Mouse (Mus musculus) liver, embryonic 13.5 days (tissue): ENCODE measurements around the gene Itga9. TPM values are rescaled to one million over a fixed set of nuclear protein-coding genes. Genes with fewer than 3 reads are reported as not detected.

Experiments used
- ATAC-seq: fragments of 200-750 bp; cut with Nextera tagmentation; 2 replicates; pipeline ENCODE4 v1.8.0; 2017; ENCODE audit warnings: low read depth, mild to moderate bottlenecking, moderate number of reproducible peaks, moderate library complexity
- DNase-seq: peaks from one replicate; pipeline ENCODE4 v3.0.0; 2022
- H3K27ac ChIP-seq: fragments of 300-500 bp; sonication (generic); 2 replicates; pipeline ENCODE4 v1.5.1; 2015; ENCODE audit warnings: moderate library complexity, mild to moderate bottlenecking, inconsistent platforms
- H3K27me3 ChIP-seq: fragments of 300-500 bp; sonication (generic); 2 replicates; pipeline ENCODE4 v1.6.1; 2015; ENCODE audit warnings: mild to moderate bottlenecking, inconsistent platforms
- H3K36me3 ChIP-seq: fragments of 300-500 bp; sonication (generic); 2 replicates; pipeline ENCODE4 v1.6.1; 2015; ENCODE audit warnings: mild to moderate bottlenecking, inconsistent platforms
- H3K4me1 ChIP-seq: fragments of 300-500 bp; sonication (generic); replicated peaks from 2 replicates; pipeline ENCODE4 v1.6.1; 2015; ENCODE audit warnings: inconsistent platforms
- H3K4me2 ChIP-seq: fragments of 300-500 bp; sonication (generic); 2 replicates; pipeline ENCODE4 v1.6.1; 2015; ENCODE audit warnings: inconsistent platforms, mild to moderate bottlenecking, moderate library complexity
- H3K4me3 ChIP-seq: fragments of 300-500 bp; sonication (generic); replicated peaks from 2 replicates; pipeline ENCODE4 v1.5.1; 2015; ENCODE audit warnings: mild to moderate bottlenecking, inconsistent platforms
- H3K9ac ChIP-seq: fragments of 300-500 bp; sonication (generic); 2 replicates; pipeline ENCODE4 v1.6.1; 2015; ENCODE audit warnings: mild to moderate bottlenecking, inconsistent platforms
- H3K9me3 ChIP-seq: fragments of 300-500 bp; sonication (generic); replicated peaks from 2 replicates; pipeline ENCODE4 v1.6.1; 2016; ENCODE audit warnings: inconsistent platforms
- WGBS: fragments of 180-500 bp; shearing (Covaris S2); methylation state at CpG from one replicate; pipeline ENCODE4 v1.1.7; 2015; ENCODE audit not compliant: insufficient replicate concordance; 5-methylcytosine and 5-hydroxymethylcytosine counted together
- polyA plus RNA-seq: library from polyadenylated mRNA; unstranded; fragments of >200 nt; fragmentation: Nextera tagmentation; extraction: Ambion mirVana; gene quantifications from 2 replicates; pipeline ENCODE4 v1.2.1, GENCODE M21; 2015

Gene Itga9
- polyA plus RNA-seq, 1 experiment from 2014 or later = 2.2 TPM

GRCm38 (mm10) chr9:118833413-118833812, 226.9 kb downstream of the Itga9 start:
- Histone ChIP-seq H3K27ac (no peak overlapping the region), H3K4me2 (no peak overlapping the region), H3K4me3 (no peak overlapping the region), H3K27me3 (no peaks in the 10 kb centered on the region), H3K36me3 (no peaks in the 10 kb centered on the region), H3K9ac (no peak overlapping the region), H3K4me1 (no peaks in the 10 kb centered on the region), H3K9me3 (no peaks in the 10 kb centered on the region)
- WGBS = 65% methylated on average over 8 of the region's 8 CpGs
- ATAC-seq (no peak), DNase-seq (no peak)

- no peak overlapping the region for H3K9ac ChIP-seq
- no peaks in the 10 kb centered on the region for H3K9me3 ChIP-seq
- H3K4me1 ChIP-seq = no peaks in the 10 kb centered on the region
- 41% methylated on average over 7 of the region's 7 CpGs for WGBS
- H3K36me3 ChIP-seq = no peaks in the 10 kb centered on the region
- H3K4me2 ChIP-seq = no peak overlapping the region
- H3K4me3 ChIP-seq = no peak overlapping the region
- DNase-seq (no peak), ATAC-seq (no peak)
- H3K27ac ChIP-seq = no peak overlapping the region
- no peaks in the 10 kb centered on the region for H3K27me3 ChIP-seq
These were observed 232.6 kb downstream of the Itga9 start for GRCm38 (mm10) chr9:118838910-118839667.

- Histone ChIP-seq H3K27ac (no peak overlapping the region), H3K36me3 (no peaks in the 10 kb centered on the region), H3K4me2 (no peak overlapping the region), H3K27me3 (no peaks in the 10 kb centered on the region), H3K9ac (no peak overlapping the region), H3K4me1 (no peaks in the 10 kb centered on the region), H3K4me3 (no peak overlapping the region), H3K9me3 (no peaks in the 10 kb centered on the region)
- ATAC-seq (no peak), DNase-seq (no peak)
- 53% methylated on average over 6 of the region's 6 CpGs for WGBS
These were observed 234.8 kb downstream of the Itga9 start for GRCm38 (mm10) chr9:118841247-118841646.

GRCm38 (mm10) chr9:118841907-118842432, 235.5 kb downstream of the Itga9 start:
- no peak overlapping the region for H3K27ac ChIP-seq
- H3K4me3 ChIP-seq = no peak overlapping the region
- no peak overlapping the region for H3K9ac ChIP-seq
- no peaks in the 10 kb centered on the region for H3K9me3 ChIP-seq
- H3K4me2 ChIP-seq = no peak overlapping the region
- ATAC-seq (no peak), DNase-seq (no peak)
- H3K27me3 ChIP-seq = no peaks in the 10 kb centered on the region
- no peaks in the 10 kb centered on the region for H3K4me1 ChIP-seq
- WGBS = 60% methylated on average over 7 of the region's 7 CpGs
- no peaks in the 10 kb centered on the region for H3K36me3 ChIP-seq

- Histone ChIP-seq H3K9ac (no peak overlapping the region), H3K36me3 (no peaks in the 10 kb centered on the region), H3K9me3 (no peaks in the 10 kb centered on the region), H3K27ac (no peak overlapping the region), H3K27me3 (no peaks in the 10 kb centered on the region), H3K4me2 (no peak overlapping the region), H3K4me3 (no peak overlapping the region), H3K4me1 (no peaks in the 10 kb centered on the region)
- 63% methylated on average over 5 of the region's 5 CpGs for WGBS
- ATAC-seq (no peak), DNase-seq (no peak)
These were observed 237.2 kb downstream of the Itga9 start for GRCm38 (mm10) chr9:118843711-118844110.

GRCm38 (mm10) chr9:118845003-118845402, 238.5 kb downstream of the Itga9 start:
- no peaks in the 10 kb centered on the region for H3K4me1 ChIP-seq
- no peaks in the 10 kb centered on the region for H3K9me3 ChIP-seq
- no peaks in the 10 kb centered on the region for H3K27me3 ChIP-seq
- no peak overlapping the region for H3K27ac ChIP-seq
- DNase-seq (no peak), ATAC-seq (no peak)
- H3K9ac ChIP-seq = no peak overlapping the region
- no peak overlapping the region for H3K4me3 ChIP-seq
- H3K36me3 ChIP-seq = no peaks in the 10 kb centered on the region
- H3K4me2 ChIP-seq = no peak overlapping the region
- WGBS = 54% methylated on average over 5 of the region's 5 CpGs

GRCm38 (mm10) chr9:118846766-118847165, 240.3 kb downstream of the Itga9 start:
- ATAC-seq (no peak), DNase-seq (no peak)
- Histone ChIP-seq H3K27me3 (no peaks in the 10 kb centered on the region), H3K4me1 (no peaks in the 10 kb centered on the region), H3K27ac (no peak overlapping the region), H3K4me3 (no peak overlapping the region), H3K9ac (no peak overlapping the region), H3K9me3 (no peaks in the 10 kb centered on the region), H3K4me2 (no peak overlapping the region), H3K36me3 (no peaks in the 10 kb centered on the region)
- 60% methylated on average over 3 of the region's 3 CpGs for WGBS

- peaks cover 2% of the 10 kb centered on the region; the same call in 1 of the 2 replicates for H3K4me1 ChIP-seq
- no peaks in the 10 kb centered on the region for H3K36me3 ChIP-seq
- no peaks in the 10 kb centered on the region for H3K9me3 ChIP-seq
- H3K4me2 ChIP-seq = no peak overlapping the region
- 39% methylated on average over 9 of the region's 9 CpGs for WGBS
- no peaks in the 10 kb centered on the region for H3K27me3 ChIP-seq
- ATAC-seq (no peak), DNase-seq (no peak)
- no peak overlapping the region for H3K9ac ChIP-seq
- no peak overlapping the region for H3K4me3 ChIP-seq
- H3K27ac ChIP-seq = no peak overlapping the region
These were observed 250.2 kb downstream of the Itga9 start for GRCm38 (mm10) chr9:118856665-118857064.

GRCm38 (mm10) chr9:118860613-118861141, 254.2 kb downstream of the Itga9 start:
- Histone ChIP-seq H3K27me3 (no peaks in the 10 kb centered on the region), H3K36me3 (no peaks in the 10 kb centered on the region), H3K4me2 (no peak overlapping the region), H3K4me1 (peaks cover 2% of the 10 kb centered on the region; the same call in 1 of the 2 replicates), H3K9ac (no peak overlapping the region), H3K27ac (no peak overlapping the region), H3K4me3 (no peak overlapping the region), H3K9me3 (no peaks in the 10 kb centered on the region)
- DNase-seq (no peak), ATAC-seq (no peak)
- WGBS = 65% methylated on average over 12 of the region's 12 CpGs

- Histone ChIP-seq H3K4me1 (peaks cover 2% of the 10 kb centered on the region; the same call in 1 of the 2 replicates), H3K4me3 (no peak overlapping the region), H3K9me3 (no peaks in the 10 kb centered on the region), H3K4me2 (no peak overlapping the region), H3K27ac (no peak overlapping the region), H3K27me3 (no peaks in the 10 kb centered on the region), H3K36me3 (no peaks in the 10 kb centered on the region), H3K9ac (no peak overlapping the region)
- ATAC-seq = no peak
- WGBS = 73% methylated on average over 12 of the region's 12 CpGs
- no peak for DNase-seq
These were observed 255.7 kb downstream of the Itga9 start for GRCm38 (mm10) chr9:118862214-118862613.

GRCm38 (mm10) chr9:118862852-118863260, 256.4 kb downstream of the Itga9 start:
- no peaks in the 10 kb centered on the region for H3K36me3 ChIP-seq
- no peak overlapping the region for H3K4me2 ChIP-seq
- WGBS = 58% methylated on average over 9 of the region's 9 CpGs
- no peak overlapping the region for H3K4me3 ChIP-seq
- H3K27ac ChIP-seq = no peak overlapping the region
- ATAC-seq (no peak), DNase-seq (no peak)
- no peaks in the 10 kb centered on the region for H3K9me3 ChIP-seq
- no peak overlapping the region for H3K9ac ChIP-seq
- peaks cover 2% of the 10 kb centered on the region; the same call in 1 of the 2 replicates for H3K4me1 ChIP-seq
- H3K27me3 ChIP-seq = no peaks in the 10 kb centered on the region

GRCm38 (mm10) chr9:118863528-118863927, 257.0 kb downstream of the Itga9 start:
- H3K36me3 ChIP-seq = no peaks in the 10 kb centered on the region
- ATAC-seq (no peak), DNase-seq (no peak)
- no peak overlapping the region for H3K4me2 ChIP-seq
- H3K9me3 ChIP-seq = no peaks in the 10 kb centered on the region
- H3K27me3 ChIP-seq = no peaks in the 10 kb centered on the region
- H3K4me3 ChIP-seq = no peak overlapping the region
- no peak overlapping the region for H3K9ac ChIP-seq
- H3K4me1 ChIP-seq = peaks cover 2% of the 10 kb centered on the region; the same call in 1 of the 2 replicates
- H3K27ac ChIP-seq = no peak overlapping the region
- 80% methylated on average over 8 of the region's 8 CpGs for WGBS
